Mouse (Mus musculus) kidney, postnatal 0 days (tissue): Measurements from ENCODE around the gene Nudt2. TPM values are rescaled to one million over a fixed set of nuclear protein-coding genes. Genes with fewer than 3 reads are reported as not detected.

Experiments used
- ATAC-seq: fragments of 200-750 bp; cut with Nextera tagmentation; replicated peaks from 2 replicates; pipeline ENCODE4 v1.8.0; 2017; ENCODE audit warnings: low read depth, moderate number of reproducible peaks, moderate TSS enrichment, moderate library complexity; ENCODE audit not compliant: low FRiP score
- DNase-seq: peaks from one replicate; pipeline ENCODE4 v3.0.0-alpha.2; 2016; ENCODE audit warnings: low spot score
- H3K27ac ChIP-seq: fragments of 300-500 bp; sonication (generic); 2 replicates; pipeline ENCODE4 v1.5.1; 2014; ENCODE audit warnings: mild to moderate bottlenecking
- H3K27me3 ChIP-seq: fragments of 300-500 bp; sonication (generic); 2 replicates; pipeline ENCODE4 v1.6.1; 2014; ENCODE audit warnings: low read length, mixed read lengths; ENCODE audit not compliant: insufficient read depth
- H3K36me3 ChIP-seq: fragments of 300-500 bp; sonication (generic); 2 replicates; pipeline ENCODE4 v1.6.1; 2014; ENCODE audit warnings: low read length, mixed read lengths; ENCODE audit not compliant: insufficient read depth
- H3K4me1 ChIP-seq: fragments of 300-500 bp; sonication (generic); replicated peaks from 2 replicates; pipeline ENCODE4 v1.6.1; 2014; ENCODE audit warnings: antibody characterized with exemption, low read length, mixed read lengths; ENCODE audit not compliant: insufficient read depth
- H3K4me2 ChIP-seq: fragments of 300-500 bp; sonication (generic); 2 replicates; pipeline ENCODE4 v1.6.1; 2014; ENCODE audit warnings: mild to moderate bottlenecking, low read length, moderate library complexity, mixed read lengths
- H3K4me3 ChIP-seq: fragments of 300-500 bp; sonication (generic); replicated peaks from 2 replicates; pipeline ENCODE4 v1.5.1; 2014; ENCODE audit warnings: low read depth, low read length
- H3K9ac ChIP-seq: fragments of 300-500 bp; sonication (generic); 2 replicates; pipeline ENCODE4 v1.6.1; 2014; ENCODE audit warnings: low read depth, low read length
- H3K9me3 ChIP-seq: fragments of 300-500 bp; sonication (generic); replicated peaks from 2 replicates; pipeline ENCODE4 v1.6.1; 2016; ENCODE audit warnings: low read length, inconsistent platforms, mixed read lengths
- CTCF ChIP-seq: IDR thresholded peaks from 2 replicates; pipeline ENCODE4 v1.5.1; 2016; ENCODE audit warnings: antibody characterized with exemption, low read depth, mild to moderate bottlenecking, moderate library complexity
- WGBS: fragments of 180-500 bp; shearing (Covaris S2); extraction: QIAGEN DNeasy Blood & Tissue Kit; methylation state at CpG from one replicate; pipeline ENCODE4 v1.1.7; 2014; 5-methylcytosine and 5-hydroxymethylcytosine counted together
- polyA plus RNA-seq: library from polyadenylated mRNA; unstranded; fragments of >200 nt; fragmentation: Nextera tagmentation; extraction: Ambion mirVana; gene quantifications from 2 replicates; pipeline ENCODE4 v1.2.1, GENCODE M21; 2015

The Nudt2 gene
- polyA plus RNA-seq, 1 experiment from 2014 or later, result 57.2 TPM

DNA sequence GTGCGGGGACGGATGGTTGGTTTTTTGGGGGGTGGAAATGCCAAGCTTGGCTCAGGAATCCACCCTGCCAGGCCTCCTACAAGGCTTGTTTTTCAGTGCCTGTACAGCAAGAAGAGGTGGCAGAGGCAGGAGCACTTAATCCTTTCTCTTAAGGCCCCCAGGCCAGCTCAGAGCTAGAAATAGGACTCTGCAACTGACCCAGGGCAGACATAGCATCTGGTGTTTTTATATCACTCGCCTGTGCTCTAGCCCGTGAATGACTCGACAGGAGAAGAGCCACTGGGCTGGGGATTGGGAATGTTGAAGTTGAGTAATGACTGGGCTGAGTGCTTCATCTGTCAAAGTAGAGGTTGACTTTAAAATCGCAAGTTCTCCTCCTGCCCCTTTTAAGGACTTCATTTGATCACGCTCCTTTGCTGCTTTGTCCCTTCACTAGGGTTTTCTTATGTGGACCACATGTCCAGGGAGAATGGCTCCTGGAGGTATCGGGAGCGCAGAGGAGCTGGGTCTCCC lies 12.8 kb downstream of the Nudt2 start:
- Histone ChIP-seq H3K4me2 (no peak overlapping the region), H3K9ac (no peak overlapping the region), H3K36me3 (no peaks in the 10 kb centered on the region), H3K4me1 (peaks cover 8% of the 10 kb centered on the region; the same call in 1 of the 2 replicates), H3K27ac (no peak overlapping the region), H3K4me3 (no peak overlapping the region), H3K9me3 (no peaks in the 10 kb centered on the region), H3K27me3 (no peaks in the 10 kb centered on the region)
- TF ChIP-seq CTCF, result no peak
- DNase-seq (no peak), ATAC-seq (no peak)
- WGBS, result 65% methylated on average over 9 of the region's 9 CpGs

DNA sequence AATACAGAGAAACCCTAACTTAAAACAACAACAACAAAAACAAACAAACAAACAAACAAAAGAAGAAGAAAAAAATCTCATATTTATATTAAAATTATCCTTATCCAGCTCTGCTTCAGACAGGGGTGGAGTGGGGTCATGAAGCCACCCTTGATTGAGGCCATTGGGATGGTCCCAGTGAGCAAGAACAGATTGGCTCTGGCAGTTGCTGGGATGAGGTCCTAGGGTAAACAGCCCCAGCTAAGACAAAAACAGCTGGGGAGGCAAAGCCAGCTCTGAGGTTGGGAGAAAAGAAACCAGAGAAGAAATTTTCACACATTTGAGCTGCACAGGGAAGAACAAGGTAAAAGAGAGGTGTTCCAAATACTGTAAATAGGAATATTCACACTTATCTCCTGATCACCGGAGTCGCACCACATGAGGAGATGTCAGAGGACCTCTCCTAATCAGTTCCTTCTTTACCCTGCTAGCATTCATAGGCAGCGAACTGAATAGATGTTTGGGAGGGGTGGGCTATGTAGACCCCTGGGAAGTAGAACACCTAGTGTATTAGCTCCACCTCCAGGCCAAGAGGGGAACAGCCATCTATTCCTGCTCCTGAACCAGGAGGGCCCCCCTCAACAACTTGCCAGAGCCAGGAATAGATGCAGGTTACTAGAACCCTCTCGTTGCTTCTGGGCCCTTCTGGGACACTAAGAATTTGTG lies 14.0 kb downstream of the Nudt2 start:
- 70% methylated on average over 4 of the region's 4 CpGs for WGBS
- no peak overlapping the region for H3K4me2 ChIP-seq
- no peak overlapping the region for H3K9ac ChIP-seq
- peaks cover 8% of the 10 kb centered on the region; the same call in 1 of the 2 replicates for H3K4me1 ChIP-seq
- H3K9me3 ChIP-seq, result no peaks in the 10 kb centered on the region
- H3K36me3 ChIP-seq, result no peaks in the 10 kb centered on the region
- ATAC-seq (no peak), DNase-seq (no peak)
- H3K27me3 ChIP-seq, result no peaks in the 10 kb centered on the region
- no peak overlapping the region for H3K4me3 ChIP-seq
- no peak overlapping the region for H3K27ac ChIP-seq
- TF ChIP-seq CTCF, result peak; percentile 32; the same call in 1 of the 2 replicates

DNA sequence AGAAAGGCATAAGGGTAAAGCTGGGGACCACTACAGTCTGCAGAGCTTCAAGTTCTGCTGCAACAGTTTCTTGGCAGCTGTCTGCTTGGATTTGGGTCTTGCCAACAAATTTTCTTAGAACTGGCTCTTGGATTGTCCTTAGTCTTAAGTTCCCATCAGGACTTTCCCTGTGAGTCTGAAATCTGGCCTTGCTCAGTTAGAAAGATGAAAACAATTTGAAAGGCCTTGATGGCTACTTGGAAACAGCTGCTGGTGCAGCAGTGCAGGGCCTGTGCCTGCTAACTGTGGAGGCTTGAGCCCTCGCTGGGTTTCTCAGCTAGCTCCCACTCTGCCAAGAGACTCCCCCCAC lies 14.5 kb downstream of the Nudt2 start:
- Histone ChIP-seq H3K9ac (no peak overlapping the region), H3K27ac (no peak overlapping the region), H3K4me1 (peaks cover 8% of the 10 kb centered on the region; the same call in 1 of the 2 replicates), H3K36me3 (no peaks in the 10 kb centered on the region), H3K9me3 (no peaks in the 10 kb centered on the region), H3K4me2 (no peak overlapping the region), H3K4me3 (no peak overlapping the region), H3K27me3 (no peaks in the 10 kb centered on the region)
- 68% methylated on average over 1 of the region's 1 CpGs for WGBS
- 0 out of 2 replicates have a peak, but pooled peaks have one; percentile 0 for TF ChIP-seq CTCF
- ATAC-seq (no peak), DNase-seq (peak; percentile 66)

DNA sequence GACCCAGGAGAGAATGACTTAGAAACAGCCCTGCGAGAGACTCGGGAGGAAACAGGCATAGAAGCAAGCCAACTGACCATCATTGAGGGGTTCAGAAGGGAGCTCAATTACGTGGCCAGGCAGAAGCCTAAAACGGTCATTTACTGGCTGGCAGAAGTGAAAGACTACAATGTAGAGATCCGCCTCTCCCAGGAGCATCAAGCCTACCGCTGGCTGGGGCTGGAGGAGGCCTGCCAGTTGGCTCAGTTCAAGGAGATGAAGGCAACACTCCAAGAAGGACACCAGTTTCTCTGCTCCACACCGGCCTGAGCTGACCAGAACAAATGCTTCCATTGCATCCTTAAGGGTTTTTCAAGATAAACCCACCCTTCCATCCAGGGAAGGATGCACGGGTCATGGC lies 15.3 kb downstream of the Nudt2 start:
- no peak overlapping the region for H3K27ac ChIP-seq
- H3K27me3 ChIP-seq, result no peaks in the 10 kb centered on the region
- no peaks in the 10 kb centered on the region for H3K36me3 ChIP-seq
- no peaks in the 10 kb centered on the region for H3K9me3 ChIP-seq
- no peak overlapping the region for H3K9ac ChIP-seq
- TF ChIP-seq CTCF, result no peak
- peaks cover 8% of the 10 kb centered on the region; the same call in 1 of the 2 replicates for H3K4me1 ChIP-seq
- no peak overlapping the region for H3K4me2 ChIP-seq
- DNase-seq (no peak), ATAC-seq (no peak)
- WGBS, result 76% methylated on average over 8 of the region's 8 CpGs
- H3K4me3 ChIP-seq, result no peak overlapping the region

DNA sequence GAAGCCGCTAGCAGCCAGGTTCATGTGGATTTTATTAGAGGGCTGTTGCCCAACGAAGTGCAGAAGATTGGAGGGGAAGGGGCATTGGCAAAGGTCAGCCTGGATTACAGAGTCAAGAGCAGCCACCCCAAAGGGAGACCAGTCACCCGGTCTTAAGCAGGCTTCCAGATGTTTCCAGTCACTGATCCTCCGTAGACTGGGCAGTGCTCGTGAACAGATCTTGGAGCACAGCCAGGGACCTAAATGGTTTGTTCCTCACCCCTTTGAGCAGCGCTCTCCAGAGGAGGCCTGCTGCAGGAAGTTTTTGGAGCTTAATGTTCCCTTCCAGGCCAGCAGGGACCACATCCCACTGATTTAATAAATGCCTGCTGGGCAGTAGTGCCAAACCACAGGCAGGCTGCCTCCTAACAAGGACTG lies 16.7 kb downstream of the Nudt2 start:
- ATAC-seq, result peak; percentile 43
- peaks cover 8% of the 10 kb centered on the region; the same call in 1 of the 2 replicates for H3K4me1 ChIP-seq
- DNase-seq, result peak; percentile 89
- 0 out of 2 replicates have a peak overlapping the region, but pooled peaks have one; percentile 54 for H3K27ac ChIP-seq
- no peak overlapping the region for H3K4me2 ChIP-seq
- peak; percentile 16; the same call in 1 of the 2 replicates for TF ChIP-seq CTCF
- H3K9ac ChIP-seq, result no peak overlapping the region
- WGBS, result 21% methylated on average over 6 of the region's 6 CpGs
- no peak overlapping the region for H3K4me3 ChIP-seq
- no peaks in the 10 kb centered on the region for H3K9me3 ChIP-seq
- H3K27me3 ChIP-seq, result no peaks in the 10 kb centered on the region
- H3K36me3 ChIP-seq, result no peaks in the 10 kb centered on the region

DNA sequence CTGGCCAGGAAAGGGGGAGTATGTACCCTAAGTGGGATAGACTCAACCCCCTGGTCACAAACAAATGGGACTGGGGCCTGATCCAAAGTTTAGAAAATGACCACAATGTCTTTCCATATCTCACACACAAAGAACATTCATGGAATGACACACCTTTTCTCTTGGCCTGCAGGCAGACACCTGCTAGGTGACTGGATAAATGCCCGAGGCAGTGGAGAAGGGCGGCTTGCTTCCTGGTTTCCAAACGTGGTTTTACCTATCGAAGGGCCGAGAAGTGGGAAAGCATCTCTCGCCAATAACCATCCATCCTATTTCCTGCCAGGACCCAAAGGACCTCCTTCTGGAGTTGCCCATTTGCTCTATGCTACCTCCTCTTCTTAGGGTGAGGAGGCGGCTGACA lies 28.0 kb downstream of the Nudt2 start:
- Histone ChIP-seq H3K4me2 (no peak overlapping the region), H3K27ac (no peak overlapping the region), H3K36me3 (no peaks in the 10 kb centered on the region), H3K9ac (no peak overlapping the region), H3K4me1 (peaks cover 5% of the 10 kb centered on the region; the same call in 1 of the 2 replicates), H3K4me3 (no peak overlapping the region), H3K27me3 (peaks cover 13% of the 10 kb centered on the region; the same call in 1 of the 2 replicates), H3K9me3 (no peaks in the 10 kb centered on the region)
- ATAC-seq (no peak), DNase-seq (no peak)
- 75% methylated on average over 7 of the region's 7 CpGs for WGBS
- no peak for TF ChIP-seq CTCF
